ENCODE assay signal across 12 mouse cellular contexts in the genomic region with DNA sequence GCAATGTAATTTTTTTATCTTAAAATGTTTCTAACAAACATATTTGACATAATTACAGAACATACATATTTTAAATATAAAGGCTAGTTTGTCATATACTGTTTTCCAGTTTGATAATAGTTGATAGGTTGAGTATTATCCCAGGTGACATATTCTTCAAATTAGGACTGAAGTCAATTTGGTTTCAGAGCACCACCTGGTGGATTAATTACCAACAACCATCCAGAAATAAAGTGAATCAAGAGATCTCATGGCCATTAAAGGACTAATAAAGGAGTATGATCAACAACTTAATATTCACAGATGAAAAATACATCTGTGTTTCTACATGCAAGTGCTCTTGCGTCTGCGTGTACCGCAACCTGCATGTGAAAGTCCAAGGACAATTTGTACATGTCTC. TPM values are rescaled to one million over a fixed set of nuclear protein-coding genes. Genes with fewer than 3 reads are reported as not detected.
A peak's percentile ranks its signal among the peaks of the same experiment; 100 is the strongest.
DNase-seq lines count a peak whose midpoint lies in the region; ATAC-seq and TF ChIP-seq lines count a peak whose summit lies in the region.
"Had no signal": no experiment of that assay in that cellular context is flagged by ENCODE, and none has a peak within 500 bp of the region (broad histone marks: within the 10 kb centered on the region; RNA-seq: fewer than 3 reads in every experiment).

No protein-coding gene starts in this region.

- H3K4me3 ChIP-seq in lung, adult 2 months (replicated peaks; ENCODE audit: extremely low read depth, low read depth, low read length), result no peak overlapping the region
- H3K4me3 ChIP-seq in stomach, postnatal 0 days (ENCODE audit: low read depth, low read length), result no peak overlapping the region
- H3K4me3 ChIP-seq: megakaryocyte, embryonic 14.5 days had no signal

- DNase-seq in heart, postnatal 10 days, result peak; percentile 23 to 43
- DNase-seq in heart, postnatal 4 days, result no peak
- DNase-seq in lung, adult 2 months, result no peak
- DNase-seq in lung, adult 18-20 months, result no peak
- DNase-seq in brain, adult 2 months (ENCODE audit: low read depth, low spot score), result peak; percentile 53
- DNase-seq in stomach, postnatal 0 days (ENCODE audit: low spot score), result no peak
- no peak for DNase-seq in B cell, adult 2 months
- DNase-seq: thymus, postnatal 36 days had no signal

- H3K4me2 ChIP-seq in stomach, postnatal 0 days (replicated peaks; ENCODE audit: low read depth), result no peak overlapping the region

- TF ChIP-seq EP300 in stomach, postnatal 0 days (optimal IDR thresholded peaks at IDR 0.05), result no peak

- no peak for ATAC-seq in stomach, postnatal 0 days (ENCODE audit: low FRiP score, low TSS enrichment)
- ATAC-seq: inflammation-experienced regulatory T-cells, adult 6 months had no signal

- no peaks in the 10 kb centered on the region for H3K9me3 ChIP-seq in stomach, postnatal 0 days (ENCODE audit: control insufficient read depth, low read length)

- no peaks in the 10 kb centered on the region for H3K27me3 ChIP-seq in stomach, postnatal 0 days (ENCODE audit: control insufficient read depth, insufficient read depth, low read length)

- no peaks in the 10 kb centered on the region for H3K36me3 ChIP-seq in stomach, postnatal 0 days (ENCODE audit: control insufficient read depth, insufficient read depth, low read length)

- no peak overlapping the region for H3K9ac ChIP-seq in stomach, postnatal 0 days (ENCODE audit: low read length)

- TF ChIP-seq CTCF in lung, adult 2 months (IDR thresholded peaks at IDR 0.05; ENCODE audit: insufficient read depth, low read length), result 0 out of 2 replicates have a peak, but pooled peaks have one; percentile 1
- TF ChIP-seq CTCF in stomach, postnatal 0 days (IDR thresholded peaks at IDR 0.05; ENCODE audit: low read depth), result peak; percentile 78

- intact Hi-C loops in heart, postnatal 10 days (cut with DNase I), result loop anchor here (2.0 kb wide), 2 partner anchors 283 to 551 kb away; no protein-coding TSS in a partner anchor

- no peak for TF ChIP-seq POLR2A in lung, adult 2 months (IDR thresholded peaks at IDR 0.05; ENCODE audit: borderline replicate concordance, extremely low read depth, low read depth, low read length)

- H3K4me1 ChIP-seq in lung, adult 2 months (ENCODE audit: control insufficient read depth, insufficient read depth, low read length), result no peaks in the 10 kb centered on the region
- no peaks in the 10 kb centered on the region for H3K4me1 ChIP-seq in stomach, postnatal 0 days (replicated peaks; ENCODE audit: control insufficient read depth, insufficient read depth)
- H3K4me1 ChIP-seq: megakaryocyte, embryonic 14.5 days had no signal

- 89% methylated on average over 3 of the region's 3 CpGs for WGBS in lung, adult 2 months
- 89% methylated on average over 3 of the region's 3 CpGs for WGBS in stomach, postnatal 0 days

- no peak overlapping the region for H3K27ac ChIP-seq in stomach, postnatal 0 days (replicated peaks)

RNA-seq across cellular contexts. Expression of a gene that starts 50.3 kb away (rescaled TPM):
- not detected for total RNA-seq in heart, postnatal 10 days (2021)
- not detected for total RNA-seq in heart, postnatal 4 days (2021)
- polyA plus RNA-seq in lung, adult 2 months (2012; rRNA removed), result 2.9 TPM in 1 of 2 replicates, not detected in the other
- 8.1 and 10.1 TPM in 2 replicates for polyA plus RNA-seq in stomach, postnatal 0 days (2015; fragmentation: Nextera tagmentation; extraction: Ambion mirVana)
- total RNA-seq: left cerebral cortex, postnatal 25 days had no signal
- polyA plus RNA-seq: inflammation-experienced regulatory T-cells, adult 6 months; spleen, adult 2 months had no signal

Comparison
In these comparisons a context has a peak if more than half of its experiments do, and no peak if none do; other contexts are left out.
1. DNase-seq: peak in heart, postnatal 10 days (2 of 2) and brain, adult 2 months (single experiment); none in heart, postnatal 4 days (single experiment), lung, adult 2 months (single experiment), lung, adult 18-20 months (0 of 2), stomach, postnatal 0 days (single experiment) and B cell, adult 2 months (0 of 2).